Mouse (Mus musculus) liver, embryonic 16.5 days (tissue): Measurements from ENCODE around the gene Gm9639. TPM values are rescaled to one million over a fixed set of nuclear protein-coding genes. Genes with fewer than 3 reads are reported as not detected.

Experiments used
- ATAC-seq: fragments of 200-750 bp; cut with Nextera tagmentation; 2 replicates; pipeline ENCODE4 v1.8.0; 2017; ENCODE audit warnings: low read depth, mild to moderate bottlenecking, moderate number of reproducible peaks, moderate library complexity
- H3K27ac ChIP-seq: fragments of 300-500 bp; sonication (generic); 2 replicates; pipeline ENCODE4 v1.5.1; 2014; ENCODE audit warnings: mild to moderate bottlenecking, low read length
- H3K27me3 ChIP-seq: fragments of 300-500 bp; sonication (generic); 2 replicates; pipeline ENCODE4 v1.6.1; 2014; ENCODE audit warnings: low read depth, low read length, mixed read lengths; ENCODE audit not compliant: control insufficient read depth, insufficient read depth
- H3K36me3 ChIP-seq: fragments of 300-500 bp; sonication (generic); 2 replicates; pipeline ENCODE4 v1.6.1; 2014; ENCODE audit warnings: mild to moderate bottlenecking; ENCODE audit not compliant: control insufficient read depth, insufficient read depth
- H3K4me1 ChIP-seq: fragments of 300-500 bp; sonication (generic); 2 replicates; pipeline ENCODE4 v1.6.1; 2014; ENCODE audit warnings: low read depth, low read length, mixed read lengths; ENCODE audit not compliant: control insufficient read depth
- H3K4me2 ChIP-seq: fragments of 300-500 bp; sonication (generic); 2 replicates; pipeline ENCODE4 v1.6.1; 2014; ENCODE audit warnings: low read depth, low read length, mixed read lengths
- H3K4me3 ChIP-seq: fragments of 300-500 bp; sonication (generic); 2 replicates; pipeline ENCODE4 v1.5.1; 2014; ENCODE audit warnings: low read depth, mild to moderate bottlenecking, low read length
- H3K9ac ChIP-seq: fragments of 300-500 bp; sonication (generic); 2 replicates; pipeline ENCODE4 v1.6.1; 2014; ENCODE audit warnings: low read depth, low read length
- H3K9me3 ChIP-seq: fragments of 300-500 bp; sonication (generic); replicated peaks from 2 replicates; pipeline ENCODE4 v1.6.1; 2016; ENCODE audit warnings: low read length; ENCODE audit not compliant: control insufficient read depth
- WGBS: fragments of 180-500 bp; shearing (Covaris S2); extraction: QIAGEN DNeasy Blood & Tissue Kit; methylation state at CpG from one replicate; pipeline ENCODE4 v1.1.7; 2014; ENCODE audit not compliant: insufficient replicate concordance; 5-methylcytosine and 5-hydroxymethylcytosine counted together
- polyA plus RNA-seq: library from polyadenylated mRNA; unstranded; fragments of >200 nt; fragmentation: Nextera tagmentation; extraction: Ambion mirVana; gene quantifications from 2 replicates; pipeline ENCODE4 v1.2.1, GENCODE M21; 2015

Gm9639 gene
- not detected in 2 replicates for polyA plus RNA-seq

GRCm38 (mm10) chr10:77794976-77795375 lies at the start of gene Gm9639:
Gm9639 (minus strand) TSS chr10:77795076.
- no peak within 1 kb of the TSS for H3K4me2 ChIP-seq
- no peaks in the 10 kb centered on the region for H3K4me1 ChIP-seq
- H3K36me3 ChIP-seq: no peaks in the 10 kb centered on the region
- no peaks in the 10 kb centered on the region for H3K9me3 ChIP-seq
- no peak within 1 kb of the TSS for H3K27ac ChIP-seq
- H3K9ac ChIP-seq: no peak within 1 kb of the TSS
- H3K4me3 ChIP-seq: no peak within 1 kb of the TSS
- 38% methylated on average over 2 of the region's 2 CpGs for WGBS
- ATAC-seq: no peak
- H3K27me3 ChIP-seq: no peaks in the 10 kb centered on the region

- H3K4me1 ChIP-seq: no peaks in the 10 kb centered on the region
- H3K4me2 ChIP-seq: no peak overlapping the region
- no peak overlapping the region for H3K9ac ChIP-seq
- WGBS: 53% methylated on average over 6 of the region's 6 CpGs
- H3K4me3 ChIP-seq: no peak overlapping the region
- H3K27ac ChIP-seq: no peak overlapping the region
- H3K27me3 ChIP-seq: no peaks in the 10 kb centered on the region
- H3K9me3 ChIP-seq: no peaks in the 10 kb centered on the region
- no peaks in the 10 kb centered on the region for H3K36me3 ChIP-seq
- ATAC-seq: no peak
Observed at GRCm38 (mm10) chr10:77839006-77839405, 44.1 kb upstream of the Gm9639 start.

- H3K36me3 ChIP-seq: no peaks in the 10 kb centered on the region
- H3K4me1 ChIP-seq: no peaks in the 10 kb centered on the region
- H3K4me3 ChIP-seq: no peak within 1 kb of the TSS
- H3K27ac ChIP-seq: no peak within 1 kb of the TSS
- no peak within 1 kb of the TSS for H3K9ac ChIP-seq
- H3K27me3 ChIP-seq: no peaks in the 10 kb centered on the region
- 48% methylated on average over 9 of the region's 9 CpGs for WGBS
- no peaks in the 10 kb centered on the region for H3K9me3 ChIP-seq
- no peak for ATAC-seq
- no peak within 1 kb of the TSS for H3K4me2 ChIP-seq
Observed at GRCm38 (mm10) chr10:77835647-77836046, 40.8 kb upstream of the Gm9639 start, which contains the start of gene Krtap10-10. Krtap10-10 (plus strand) TSS chr10:77835947.

- Histone ChIP-seq H3K27me3 (no peaks in the 10 kb centered on the region), H3K4me3 (no peak within 1 kb of the TSS), H3K9ac (no peak within 1 kb of the TSS), H3K36me3 (no peaks in the 10 kb centered on the region), H3K4me2 (no peak within 1 kb of the TSS), H3K4me1 (no peaks in the 10 kb centered on the region), H3K9me3 (no peaks in the 10 kb centered on the region), H3K27ac (no peak within 1 kb of the TSS)
- WGBS: 41% methylated on average over 6 of the region's 6 CpGs
- ATAC-seq: no peak
Observed at GRCm38 (mm10) chr10:77826951-77827350, 32.1 kb upstream of the Gm9639 start, which contains the start of gene Krtap10-4. Krtap10-4 (minus strand) TSS chr10:77827095.

GRCm38 (mm10) chr10:77819203-77819602 lies 24.3 kb upstream of the Gm9639 start:
- H3K36me3 ChIP-seq: no peaks in the 10 kb centered on the region
- ATAC-seq: no peak
- no peak overlapping the region for H3K9ac ChIP-seq
- WGBS: 46% methylated on average over 4 of the region's 4 CpGs
- no peaks in the 10 kb centered on the region for H3K9me3 ChIP-seq
- H3K27ac ChIP-seq: no peak overlapping the region
- H3K4me2 ChIP-seq: no peak overlapping the region
- H3K4me3 ChIP-seq: no peak overlapping the region
- no peaks in the 10 kb centered on the region for H3K27me3 ChIP-seq
- H3K4me1 ChIP-seq: no peaks in the 10 kb centered on the region

- Histone ChIP-seq H3K4me3 (no peak overlapping the region), H3K4me2 (no peak overlapping the region), H3K4me1 (no peaks in the 10 kb centered on the region), H3K9me3 (no peaks in the 10 kb centered on the region), H3K27ac (no peak overlapping the region), H3K9ac (no peak overlapping the region), H3K36me3 (no peaks in the 10 kb centered on the region), H3K27me3 (no peaks in the 10 kb centered on the region)
- ATAC-seq: no peak
- WGBS: 80% methylated on average over 4 of the region's 4 CpGs
Observed at GRCm38 (mm10) chr10:77818523-77818922, 23.6 kb upstream of the Gm9639 start.

GRCm38 (mm10) chr10:77815514-77815913 lies 20.6 kb upstream of the Gm9639 start:
- WGBS: 30% methylated on average over 5 of the region's 5 CpGs
- Histone ChIP-seq H3K27ac (no peak overlapping the region), H3K4me2 (no peak overlapping the region), H3K4me1 (no peaks in the 10 kb centered on the region), H3K36me3 (no peaks in the 10 kb centered on the region), H3K4me3 (no peak overlapping the region), H3K9me3 (no peaks in the 10 kb centered on the region), H3K9ac (no peak overlapping the region), H3K27me3 (no peaks in the 10 kb centered on the region)
- ATAC-seq: no peak

- Histone ChIP-seq H3K4me3 (no peak within 1 kb of the TSS), H3K27ac (no peak within 1 kb of the TSS), H3K4me2 (no peak within 1 kb of the TSS), H3K36me3 (no peaks in the 10 kb centered on the region), H3K27me3 (no peaks in the 10 kb centered on the region), H3K4me1 (no peaks in the 10 kb centered on the region), H3K9me3 (no peaks in the 10 kb centered on the region), H3K9ac (no peak within 1 kb of the TSS)
- ATAC-seq: no peak
- WGBS: 37% methylated on average over 4 of the region's 4 CpGs
Observed at GRCm38 (mm10) chr10:77814382-77814781, 19.5 kb upstream of the Gm9639 start, which contains the start of gene Gm2696. Gm2696 (plus strand) TSS chr10:77814682.

GRCm38 (mm10) chr10:77811743-77812142 lies 16.9 kb upstream of the Gm9639 start, which contains the start of gene Gm9507:
Gm9507 (minus strand) TSS chr10:77811843.
- H3K9ac ChIP-seq: no peak within 1 kb of the TSS
- H3K9me3 ChIP-seq: no peaks in the 10 kb centered on the region
- no peak within 1 kb of the TSS for H3K4me3 ChIP-seq
- no peak within 1 kb of the TSS for H3K27ac ChIP-seq
- ATAC-seq: no peak
- no peaks in the 10 kb centered on the region for H3K4me1 ChIP-seq
- H3K27me3 ChIP-seq: no peaks in the 10 kb centered on the region
- no peaks in the 10 kb centered on the region for H3K36me3 ChIP-seq
- no peak within 1 kb of the TSS for H3K4me2 ChIP-seq
- whole genome bisulfite sequencing: 53% methylated on average over 5 of the region's 5 CpGs
